Mouse (Mus musculus): ENCODE measurements around the gene Zfp296. TPM values are rescaled to one million over a fixed set of nuclear protein-coding genes. Genes with fewer than 3 reads are reported as not detected.

Zfp296 gene
- polyA plus RNA-seq, 1 experiment from 2014 or later: 0.83 TPM

GRCm38 (mm10) chr7:19551634-19552033, 25.5 kb upstream of the Zfp296 start:
- Histone ChIP-seq H3K9ac (no peak overlapping the region), H3K27ac (no peak overlapping the region), H3K4me1 (peaks cover 17% of the 10 kb centered on the region), H3K9me3 (no peaks in the 10 kb centered on the region), H3K36me3 (peaks cover 37% of the 10 kb centered on the region), H3K4me3 (no peak overlapping the region), H3K27me3 (no peaks in the 10 kb centered on the region), H3K4me2 (no peak overlapping the region)
- no peak for ATAC-seq (ENCODE audit: insufficient number of reproducible peaks, insufficient read depth, low FRiP score, low TSS enrichment, low read depth)
- WGBS: 71% methylated on average over 5 of the region's 5 CpGs

GRCm38 (mm10) chr7:19552443-19552842, 24.6 kb upstream of the Zfp296 start:
- H3K4me3 ChIP-seq: no peak overlapping the region
- no peak overlapping the region for H3K4me2 ChIP-seq
- 84% methylated on average over 2 of the region's 2 CpGs for WGBS
- peaks cover 13% of the 10 kb centered on the region for H3K4me1 ChIP-seq
- H3K36me3 ChIP-seq: peaks cover 38% of the 10 kb centered on the region
- H3K9me3 ChIP-seq: no peaks in the 10 kb centered on the region
- no peak overlapping the region; the same call in 1 of the 2 replicates for H3K9ac ChIP-seq
- no peak overlapping the region for H3K27ac ChIP-seq
- no peak for ATAC-seq (ENCODE audit: insufficient number of reproducible peaks, insufficient read depth, low FRiP score, low TSS enrichment, low read depth)
- no peaks in the 10 kb centered on the region for H3K27me3 ChIP-seq

GRCm38 (mm10) chr7:19554168-19554567, 22.9 kb upstream of the Zfp296 start:
- peaks cover 26% of the 10 kb centered on the region for H3K4me1 ChIP-seq
- peak overlapping the region; percentile 49; the same call in 1 of the 2 replicates for H3K9ac ChIP-seq
- ATAC-seq (ENCODE audit: insufficient number of reproducible peaks, insufficient read depth, low FRiP score, low TSS enrichment, low read depth): no peak
- H3K4me2 ChIP-seq: no peak overlapping the region
- WGBS: 81% methylated on average over 1 of the region's 1 CpGs
- H3K9me3 ChIP-seq: no peaks in the 10 kb centered on the region
- H3K36me3 ChIP-seq: peaks cover 40% of the 10 kb centered on the region
- H3K27ac ChIP-seq: no peak overlapping the region
- no peak overlapping the region for H3K4me3 ChIP-seq
- H3K27me3 ChIP-seq: no peaks in the 10 kb centered on the region

GRCm38 (mm10) chr7:19557086-19557485, 20.0 kb upstream of the Zfp296 start:
- peaks cover 37% of the 10 kb centered on the region for H3K36me3 ChIP-seq
- no peaks in the 10 kb centered on the region for H3K27me3 ChIP-seq
- H3K27ac ChIP-seq: no peak overlapping the region
- no peak overlapping the region for H3K4me3 ChIP-seq
- H3K4me2 ChIP-seq: no peak overlapping the region
- H3K4me1 ChIP-seq: peaks cover 42% of the 10 kb centered on the region
- no peak for ATAC-seq (ENCODE audit: insufficient number of reproducible peaks, insufficient read depth, low FRiP score, low TSS enrichment, low read depth)
- 93% methylated on average over 2 of the region's 2 CpGs for WGBS
- 0 out of 2 replicates have a peak overlapping the region, but pooled peaks have one; percentile 36 for H3K9ac ChIP-seq
- no peaks in the 10 kb centered on the region for H3K9me3 ChIP-seq

- Histone ChIP-seq H3K27me3 (no peaks in the 10 kb centered on the region), H3K9ac (peak overlapping the region; percentile 2), H3K27ac (no peak overlapping the region), H3K4me1 (peaks cover 46% of the 10 kb centered on the region), H3K9me3 (no peaks in the 10 kb centered on the region), H3K4me2 (0 out of 2 replicates have a peak overlapping the region, but pooled peaks have one; percentile 5), H3K36me3 (peaks cover 28% of the 10 kb centered on the region), H3K4me3 (0 out of 2 replicates have a peak overlapping the region, but pooled peaks have one; percentile 0)
- no peak for ATAC-seq (ENCODE audit: insufficient number of reproducible peaks, insufficient read depth, low FRiP score, low TSS enrichment, low read depth)
- WGBS: 84% methylated on average over 6 of the region's 6 CpGs
These were observed 18.8 kb upstream of the Zfp296 start for GRCm38 (mm10) chr7:19557982-19558900.

- Histone ChIP-seq H3K27me3 (no peaks in the 10 kb centered on the region), H3K9me3 (no peaks in the 10 kb centered on the region), H3K36me3 (peaks cover 23% of the 10 kb centered on the region), H3K4me1 (peaks cover 53% of the 10 kb centered on the region), H3K27ac (no peak overlapping the region), H3K4me2 (peak overlapping the region; percentile 92), H3K9ac (peak overlapping the region; percentile 2), H3K4me3 (0 out of 2 replicates have a peak overlapping the region, but pooled peaks have one; percentile 7)
- WGBS: 41% methylated on average over 2 of the region's 2 CpGs
- no peak for ATAC-seq (ENCODE audit: insufficient number of reproducible peaks, insufficient read depth, low FRiP score, low TSS enrichment, low read depth)
These were observed 18.1 kb upstream of the Zfp296 start for GRCm38 (mm10) chr7:19558965-19559364.

GRCm38 (mm10) chr7:19560491-19561260, 16.4 kb upstream of the Zfp296 start:
- no peaks in the 10 kb centered on the region for H3K27me3 ChIP-seq
- H3K4me1 ChIP-seq: peaks cover 47% of the 10 kb centered on the region
- ATAC-seq (ENCODE audit: insufficient number of reproducible peaks, insufficient read depth, low FRiP score, low TSS enrichment, low read depth): no peak
- H3K27ac ChIP-seq: no peak overlapping the region
- H3K4me2 ChIP-seq: peak overlapping the region; percentile 92
- H3K36me3 ChIP-seq: peaks cover 27% of the 10 kb centered on the region
- peak overlapping the region; percentile 99 for H3K9ac ChIP-seq
- WGBS: 24% methylated on average over 11 of the region's 11 CpGs
- H3K9me3 ChIP-seq: 0 out of 2 replicates have a peak, but pooled peaks cover 3% of the 10 kb centered on the region
- peak overlapping the region; percentile 100 for H3K4me3 ChIP-seq

- Histone ChIP-seq H3K9me3 (0 out of 2 replicates have a peak, but pooled peaks cover 3% of the 10 kb centered on the region), H3K4me2 (peak overlapping the region; percentile 92), H3K27me3 (no peaks in the 10 kb centered on the region), H3K9ac (peak overlapping the region; percentile 99), H3K4me3 (peak overlapping the region; percentile 100), H3K27ac (peak overlapping the region; percentile 93), H3K36me3 (peaks cover 29% of the 10 kb centered on the region), H3K4me1 (peaks cover 47% of the 10 kb centered on the region)
- no peak for ATAC-seq (ENCODE audit: insufficient number of reproducible peaks, insufficient read depth, low FRiP score, low TSS enrichment, low read depth)
- WGBS: under 1% methylated on average over 11 of the region's 11 CpGs
These were observed 15.7 kb upstream of the Zfp296 start for GRCm38 (mm10) chr7:19561431-19561764.

- Histone ChIP-seq H3K4me1 (peaks cover 47% of the 10 kb centered on the region), H3K9me3 (0 out of 2 replicates have a peak, but pooled peaks cover 3% of the 10 kb centered on the region), H3K36me3 (peaks cover 33% of the 10 kb centered on the region), H3K4me3 (peak overlapping the region; percentile 100), H3K4me2 (peak overlapping the region; percentile 92), H3K27ac (peak overlapping the region; percentile 93), H3K27me3 (no peaks in the 10 kb centered on the region), H3K9ac (peak overlapping the region; percentile 99)
- WGBS: under 1% methylated on average over 102 of the region's 102 CpGs
- peak; percentile 58 for ATAC-seq (ENCODE audit: insufficient number of reproducible peaks, insufficient read depth, low FRiP score, low TSS enrichment, low read depth)
These were observed 15.1 kb upstream of the Zfp296 start for GRCm38 (mm10) chr7:19561765-19562642.

- Histone ChIP-seq H3K9ac (peak within 1 kb of the TSS; percentile 99), H3K27ac (peak within 1 kb of the TSS; percentile 93), H3K4me3 (peak within 1 kb of the TSS; percentile 100), H3K4me1 (peaks cover 44% of the 10 kb centered on the region), H3K36me3 (peaks cover 34% of the 10 kb centered on the region), H3K9me3 (0 out of 2 replicates have a peak, but pooled peaks cover 3% of the 10 kb centered on the region), H3K27me3 (no peaks in the 10 kb centered on the region), H3K4me2 (peak within 1 kb of the TSS; percentile 92)
- ATAC-seq (ENCODE audit: insufficient number of reproducible peaks, insufficient read depth, low FRiP score, low TSS enrichment, low read depth): no peak
- WGBS: 4% methylated on average over 19 of the region's 19 CpGs
These were observed 14.3 kb upstream of the Zfp296 start, which contains the start of gene Ppp1r37 for GRCm38 (mm10) chr7:19562643-19563410. TSS of gene Ppp1r37 (minus strand) at chr7:19563076.
